Mouse (Mus musculus) hindbrain, postnatal 0 days (tissue): ENCODE results near the gene Trpv2. TPM values are rescaled to one million over a fixed set of nuclear protein-coding genes. Genes with fewer than 3 reads are reported as not detected.

Experiments
- ATAC-seq: fragments of 200-750 bp; cut with Nextera tagmentation; 2 replicates; pipeline ENCODE4 v1.8.0; 2017; ENCODE audit warnings: mild to moderate bottlenecking, moderate TSS enrichment, moderate library complexity
- DNase-seq: peaks from one replicate; pipeline ENCODE4 v3.0.0-alpha.2; 2015; ENCODE audit warnings: low spot score
- H3K27ac ChIP-seq: fragments of 300-500 bp; sonication (generic); 2 replicates; pipeline ENCODE4 v1.5.1; 2014; ENCODE audit warnings: mild to moderate bottlenecking
- H3K27me3 ChIP-seq: fragments of 300-500 bp; sonication (generic); 2 replicates; pipeline ENCODE4 v1.6.1; 2014; ENCODE audit warnings: low read length, mixed read lengths; ENCODE audit not compliant: insufficient read depth
- H3K36me3 ChIP-seq: fragments of 300-500 bp; sonication (generic); 2 replicates; pipeline ENCODE4 v1.6.1; 2014; ENCODE audit warnings: low read length, mixed read lengths; ENCODE audit not compliant: insufficient read depth
- H3K4me1 ChIP-seq: fragments of 300-500 bp; sonication (generic); 2 replicates; pipeline ENCODE4 v1.6.1; 2014; ENCODE audit warnings: antibody characterized with exemption, low read length, mixed read lengths; ENCODE audit not compliant: insufficient read depth
- H3K4me2 ChIP-seq: fragments of 300-500 bp; sonication (generic); 2 replicates; pipeline ENCODE4 v1.6.1; 2014; ENCODE audit warnings: low read depth, mild to moderate bottlenecking, low read length, moderate library complexity, mixed read lengths
- H3K4me3 ChIP-seq: fragments of 300-500 bp; sonication (generic); 2 replicates; pipeline ENCODE4 v1.5.1; 2014; ENCODE audit warnings: low read length
- H3K9ac ChIP-seq: fragments of 300-500 bp; sonication (generic); replicated peaks from 2 replicates; pipeline ENCODE4 v1.6.1; 2014; ENCODE audit warnings: mild to moderate bottlenecking, low read length, moderate library complexity, mixed read lengths
- H3K9me3 ChIP-seq: fragments of 300-500 bp; sonication (generic); 2 replicates; pipeline ENCODE4 v1.6.1; 2016; ENCODE audit warnings: low read length, mixed read lengths
- CTCF ChIP-seq: IDR thresholded peaks from 2 replicates; pipeline ENCODE4 v1.5.1; 2016; ENCODE audit warnings: antibody characterized with exemption, control low read depth, low read depth
- WGBS: fragments of 180-500 bp; shearing (Covaris S2); extraction: QIAGEN DNeasy Blood & Tissue Kit; methylation state at CpG from one replicate; pipeline ENCODE4 v1.1.7; 2014; 5-methylcytosine and 5-hydroxymethylcytosine counted together
- polyA plus RNA-seq: library from polyadenylated mRNA; unstranded; fragments of >200 nt; fragmentation: Nextera tagmentation; extraction: Ambion mirVana; gene quantifications from 2 replicates; pipeline ENCODE4 v1.2.1, GENCODE M21; 2015
- total RNA-seq: library from RNA; depleted of rRNA; stranded (reverse); fragments of >200 nt; gene quantifications from 2 replicates; pipeline ENCODE4 v1.2.3, GENCODE M21; 2014

Gene Trpv2
- total and polyA plus RNA-seq, 2 experiments from 2014 or later: 24.9 to 46.2 TPM

DNA sequence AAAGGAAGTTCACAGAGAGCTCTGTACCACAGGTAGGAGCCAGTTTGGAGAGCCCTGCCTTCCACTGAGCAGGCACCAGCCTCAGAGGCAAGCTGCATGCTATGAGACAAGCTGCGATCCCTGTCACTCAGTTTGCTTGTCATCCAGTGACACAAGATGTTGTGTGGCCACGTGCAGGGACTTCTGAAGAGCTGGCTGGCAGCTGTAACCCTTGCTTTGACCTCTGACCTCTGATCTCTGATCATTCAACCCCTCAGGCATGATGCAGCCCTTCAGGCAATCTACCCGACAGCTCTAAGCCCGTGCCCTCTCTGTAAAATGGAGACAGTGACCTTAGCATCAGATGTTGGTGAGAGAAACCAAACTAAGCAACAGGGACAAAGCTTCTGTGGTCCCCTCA, 48.6 kb downstream of the Trpv2 start:
- Histone ChIP-seq H3K36me3 (no peaks in the 10 kb centered on the region), H3K27me3 (no peaks in the 10 kb centered on the region), H3K4me2 (no peak overlapping the region), H3K27ac (no peak overlapping the region), H3K9ac (no peak overlapping the region), H3K4me1 (no peaks in the 10 kb centered on the region; the same call in 1 of the 2 replicates), H3K4me3 (no peak overlapping the region), H3K9me3 (no peaks in the 10 kb centered on the region)
- no peak for ATAC-seq
- 48% methylated on average over 4 of the region's 4 CpGs for WGBS
- DNase-seq: no peak
- no peak for TF ChIP-seq CTCF

DNA sequence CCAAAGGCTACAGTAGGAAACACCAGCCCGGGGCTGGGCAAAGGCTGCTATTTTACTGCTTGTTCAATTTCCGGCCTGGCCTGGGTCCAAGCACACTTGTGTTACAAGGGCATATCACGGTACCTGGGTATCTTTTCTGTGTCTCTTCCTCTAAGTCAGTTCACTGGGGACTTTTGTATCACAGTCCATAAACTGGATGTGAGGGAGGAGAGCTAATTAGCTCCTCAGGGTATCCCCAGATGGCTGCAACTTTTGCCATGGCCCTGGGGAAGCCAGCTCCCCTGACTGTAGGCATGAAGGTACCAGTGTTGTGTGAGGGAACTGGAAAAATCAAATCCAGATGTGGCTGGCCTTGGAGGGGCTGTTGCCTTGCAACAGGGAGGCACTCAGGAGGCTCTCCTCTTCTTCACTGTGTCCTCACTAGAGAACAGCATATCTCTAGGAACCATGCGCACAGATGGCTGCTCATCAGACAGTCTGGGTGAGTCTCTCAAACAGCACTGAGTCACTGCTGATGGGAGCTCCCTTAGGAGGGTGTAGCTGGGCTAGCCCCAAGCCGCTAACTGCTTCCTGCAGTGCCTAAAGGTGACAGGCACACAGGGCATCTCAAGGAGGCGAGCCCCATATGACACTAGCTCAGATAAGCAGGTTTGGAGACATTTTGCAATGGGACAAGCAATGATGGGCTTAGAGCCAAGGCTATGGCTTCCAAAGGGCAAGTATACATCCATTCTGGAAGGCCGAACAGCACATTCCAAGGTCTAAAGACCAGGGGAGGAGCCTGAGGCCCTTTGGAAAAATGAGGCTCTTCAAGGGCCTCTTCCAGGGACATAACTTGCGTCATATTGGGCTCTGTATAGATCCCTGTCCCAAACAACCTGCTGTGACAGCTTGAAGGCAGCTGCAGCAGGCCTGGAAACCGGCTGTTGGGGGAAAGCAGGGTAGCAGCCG, 50.3 kb downstream of the Trpv2 start:
- peak; percentile 59 for DNase-seq
- Histone ChIP-seq H3K4me3 (no peak overlapping the region), H3K36me3 (no peaks in the 10 kb centered on the region), H3K27ac (peak overlapping the region; percentile 74), H3K4me2 (no peak overlapping the region), H3K9ac (0 out of 2 replicates have a peak overlapping the region, but pooled peaks have one; percentile 17), H3K9me3 (no peaks in the 10 kb centered on the region), H3K4me1 (peaks cover 6% of the 10 kb centered on the region), H3K27me3 (no peaks in the 10 kb centered on the region)
- 50% methylated on average over 10 of the region's 10 CpGs for WGBS
- no peak for TF ChIP-seq CTCF
- ATAC-seq: peak; percentile 57

DNA sequence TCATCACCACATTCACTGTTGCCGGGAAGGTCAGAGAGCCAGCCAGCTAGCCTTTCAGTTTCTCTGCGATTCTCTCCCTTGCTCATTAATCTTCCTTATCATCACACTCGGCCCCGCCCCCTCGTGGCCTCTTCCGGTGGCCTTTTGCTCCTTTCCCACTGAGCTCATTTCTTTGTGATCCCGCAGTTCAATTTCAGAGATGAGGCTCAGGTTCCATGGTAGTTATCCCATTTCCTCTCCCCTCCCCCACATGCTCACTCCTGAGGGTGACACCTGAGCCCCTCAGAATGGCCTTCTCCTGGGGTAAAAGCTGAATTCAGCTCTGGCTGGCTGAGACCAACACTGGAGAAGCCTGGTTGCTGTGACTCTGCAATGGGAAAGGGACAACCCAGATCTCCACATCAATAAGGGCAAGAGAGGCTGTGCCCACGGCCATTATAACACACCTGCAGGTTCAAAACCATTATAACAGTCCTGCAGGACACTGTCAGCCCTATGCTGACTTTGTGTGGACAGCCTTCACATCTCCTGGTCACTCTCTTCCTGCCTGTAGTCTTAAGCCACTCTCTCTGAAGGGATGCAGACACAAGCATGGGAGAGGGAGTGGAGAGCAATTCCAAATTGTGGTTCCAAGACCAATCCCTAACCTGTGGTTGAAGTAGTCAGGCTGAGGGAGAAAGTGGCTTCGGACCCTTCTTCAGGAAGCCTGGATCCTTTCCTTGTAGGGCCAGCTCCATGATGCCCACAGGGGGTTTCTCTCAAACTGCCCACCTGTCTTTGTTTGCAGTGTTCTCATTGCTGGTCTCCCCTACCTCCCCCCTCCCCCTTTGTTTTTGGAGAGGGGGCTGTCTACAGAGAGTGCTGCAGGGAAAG, 55.3 kb downstream of the Trpv2 start:
- DNase-seq (no peak), ATAC-seq (peak; percentile 19; the same call in 1 of the 2 replicates)
- WGBS: 6% methylated on average over 9 of the region's 9 CpGs
- H3K4me3 ChIP-seq: no peak overlapping the region
- H3K9ac ChIP-seq: no peak overlapping the region
- H3K9me3 ChIP-seq: no peaks in the 10 kb centered on the region
- H3K4me2 ChIP-seq: peak overlapping the region; percentile 49
- H3K36me3 ChIP-seq: no peaks in the 10 kb centered on the region
- no peak for TF ChIP-seq CTCF
- H3K27me3 ChIP-seq: no peaks in the 10 kb centered on the region
- H3K27ac ChIP-seq: peak overlapping the region; percentile 64
- H3K4me1 ChIP-seq: peaks cover 18% of the 10 kb centered on the region

DNA sequence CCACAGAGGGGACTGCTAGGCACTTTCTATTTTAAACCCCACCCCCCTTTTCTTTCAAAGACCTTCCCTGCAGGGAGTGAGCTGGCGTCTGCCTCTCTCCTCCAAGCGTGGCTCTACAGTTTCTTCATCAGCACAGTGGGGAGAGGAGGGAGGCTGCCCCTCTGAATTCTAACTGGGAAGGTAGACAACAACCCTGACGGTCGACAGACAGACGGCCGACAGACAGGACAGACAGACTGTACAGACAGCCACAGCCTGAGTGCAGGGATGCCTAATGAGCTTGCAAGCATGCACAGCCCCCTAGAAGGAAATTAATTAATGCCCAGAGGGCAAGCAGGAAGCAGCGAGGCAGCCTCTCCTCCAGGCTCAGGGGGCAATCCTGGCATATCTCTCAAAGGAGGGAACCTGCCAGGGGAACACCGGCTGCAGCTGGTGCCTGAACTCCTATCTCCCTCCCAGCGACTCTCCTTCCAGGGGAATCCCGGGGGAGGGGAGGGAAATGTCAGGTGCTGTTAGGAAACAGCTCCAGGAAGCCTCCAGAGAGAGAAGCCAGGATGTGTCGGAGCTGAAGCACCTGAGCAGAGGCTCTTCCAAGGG, 56.0 kb downstream of the Trpv2 start:
- no peak overlapping the region for H3K4me3 ChIP-seq
- WGBS: under 1% methylated on average over 11 of the region's 11 CpGs

DNA sequence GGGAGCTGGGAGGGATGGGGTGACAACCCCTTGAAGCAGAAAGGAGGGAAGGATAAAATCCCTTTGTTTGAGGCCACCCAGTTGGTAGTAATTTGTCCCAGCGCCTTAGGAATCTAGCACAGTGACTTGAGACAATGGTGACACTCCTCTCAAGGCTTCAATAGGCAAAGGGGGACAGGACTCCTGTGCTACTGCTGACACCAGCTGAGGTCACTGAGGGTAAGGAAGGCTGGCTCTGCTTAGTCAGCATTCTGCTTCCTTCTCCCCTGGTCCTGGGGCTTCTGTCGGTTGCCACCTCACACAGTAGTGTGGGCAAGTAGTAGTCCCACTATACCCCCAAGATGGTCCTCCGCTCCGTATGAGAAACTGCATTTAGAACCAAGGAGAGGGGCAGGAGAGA, 56.9 kb downstream of the Trpv2 start:
- H3K27me3 ChIP-seq: no peaks in the 10 kb centered on the region
- no peak overlapping the region for H3K9ac ChIP-seq
- WGBS: 35% methylated on average over 4 of the region's 4 CpGs
- DNase-seq (no peak), ATAC-seq (no peak)
- no peak overlapping the region for H3K4me2 ChIP-seq
- no peak overlapping the region for H3K27ac ChIP-seq
- H3K9me3 ChIP-seq: no peaks in the 10 kb centered on the region
- H3K36me3 ChIP-seq: no peaks in the 10 kb centered on the region
- no peak overlapping the region for H3K4me3 ChIP-seq
- no peak for TF ChIP-seq CTCF
- peaks cover 20% of the 10 kb centered on the region for H3K4me1 ChIP-seq

More for the DNA sequence above, 56.0 kb downstream of the Trpv2 start:
- H3K4me2 ChIP-seq: peak overlapping the region; percentile 49
- peaks cover 18% of the 10 kb centered on the region for H3K4me1 ChIP-seq
- no peak for DNase-seq
- H3K27me3 ChIP-seq: no peaks in the 10 kb centered on the region
- no peak for TF ChIP-seq CTCF
- H3K36me3 ChIP-seq: no peaks in the 10 kb centered on the region
- H3K9ac ChIP-seq: no peak overlapping the region; the same call in 1 of the 2 replicates
- no peaks in the 10 kb centered on the region for H3K9me3 ChIP-seq
- ATAC-seq: peak; percentile 62
- peak overlapping the region; percentile 64 for H3K27ac ChIP-seq

DNA sequence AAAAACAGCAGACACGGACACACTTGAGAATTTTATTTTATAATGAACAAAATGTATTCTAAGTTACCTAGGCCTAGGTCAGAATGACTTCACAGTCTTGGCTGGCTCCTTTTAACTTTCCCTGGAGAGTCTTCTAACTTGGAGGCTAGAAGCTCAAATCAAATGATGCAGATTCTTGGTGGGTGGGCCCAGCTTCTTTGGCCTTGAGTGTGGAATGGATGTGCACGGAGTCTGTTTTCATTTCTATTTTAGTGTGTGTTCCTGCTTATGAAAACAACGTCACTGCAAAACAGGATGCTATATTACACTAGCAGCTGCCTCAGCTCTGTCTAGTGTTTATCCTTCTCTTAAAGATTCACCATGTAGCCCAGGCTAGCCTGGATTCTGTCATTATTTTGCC, 61.1 kb downstream of the Trpv2 start:
- WGBS: 76% methylated on average over 3 of the region's 3 CpGs
- ATAC-seq (no peak), DNase-seq (no peak)
- no peak overlapping the region for H3K4me2 ChIP-seq
- TF ChIP-seq CTCF: no peak
- H3K27ac ChIP-seq: no peak overlapping the region
- no peaks in the 10 kb centered on the region for H3K36me3 ChIP-seq
- H3K27me3 ChIP-seq: no peaks in the 10 kb centered on the region
- H3K4me1 ChIP-seq: peaks cover 12% of the 10 kb centered on the region
- H3K9ac ChIP-seq: no peak overlapping the region
- H3K4me3 ChIP-seq: no peak overlapping the region
- H3K9me3 ChIP-seq: no peaks in the 10 kb centered on the region
